8 mouse cellular contexts compared by ENCODE assay signal in the genomic region with DNA sequence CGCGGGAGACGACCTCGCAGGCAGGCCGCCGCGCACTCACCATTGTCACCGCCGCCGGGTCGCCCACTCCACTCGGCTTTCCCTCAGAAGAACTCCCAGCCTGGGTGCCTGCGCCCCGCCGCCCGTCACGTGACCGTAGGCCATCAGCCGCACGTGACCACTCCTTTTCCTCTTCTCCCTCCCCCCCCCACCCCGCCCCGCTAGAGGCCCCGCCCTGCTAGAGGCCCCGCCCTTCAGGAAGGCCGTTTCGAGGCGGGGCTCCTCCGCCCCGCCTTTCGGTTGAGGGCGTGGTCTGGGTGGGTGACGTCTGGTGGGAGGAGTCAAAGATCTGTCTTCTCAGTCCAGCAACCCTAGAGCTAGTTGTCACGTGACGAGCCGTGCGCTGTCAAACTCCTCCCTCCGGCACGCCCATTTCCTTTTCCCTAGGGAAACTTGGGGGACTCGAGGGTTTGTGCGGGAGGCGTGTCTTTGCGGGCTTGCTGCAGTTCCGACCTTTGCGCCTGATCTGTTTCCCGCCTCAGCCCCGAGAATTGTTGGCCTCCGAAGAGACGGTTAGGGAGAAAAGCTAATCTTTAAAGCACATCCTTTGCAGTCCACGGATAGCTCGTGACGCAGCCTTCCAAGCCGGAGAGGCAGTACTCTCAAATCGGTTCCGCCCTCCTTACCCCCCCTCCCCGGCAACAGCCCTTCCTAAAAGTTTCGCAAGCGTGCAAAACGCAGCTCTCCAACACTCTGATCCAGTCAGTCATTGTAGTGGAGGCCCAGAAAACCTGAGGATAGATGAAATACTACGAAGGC. TPM values are rescaled to one million over a fixed set of nuclear protein-coding genes. Genes with fewer than 3 reads are reported as not detected.
DNase-seq lines count a peak whose midpoint lies in the region; ATAC-seq lines count a peak whose summit lies in the region.

A gene (minus strand): TSS at position 188 of the 798 bp plus-strand sequence.

- intact Hi-C loops in gastrocnemius, postnatal 14 days (cut with DNase I; ENCODE audit: low total_unique reads), result loop anchor here (5.0 kb wide), 1 partner anchor 40 kb away; a partner anchor contains a TSS
- intact Hi-C loops in left cerebral cortex, postnatal 10 days (cut with DNase I), result no loop called here

- peak; percentile 82 for ATAC-seq in inflammation-experienced regulatory T-cells, adult 6 months
- peak; percentile 85 for ATAC-seq in megakaryocyte-erythroid progenitor cell, adult 5-6 weeks (replicated peaks; ENCODE audit: low FRiP score, low TSS enrichment, poor library complexity, severe bottlenecking)

- peak; percentile 100 for DNase-seq in adrenal gland, adult (ENCODE audit: inconsistent age in 2 of 2, low spot score in 1 of 2)
- DNase-seq in embryo, embryonic 10.5 days (ENCODE audit: low spot score), result peak; percentile 99
- DNase-seq in gastrocnemius, postnatal 14 days, result peak; percentile 97
- DNase-seq in left cerebral cortex, postnatal 10 days (ENCODE audit: extremely low spot score in 1 of 2, low spot score in 2 of 2), result peak; percentile 97 to 98
- peak; percentile 98 for DNase-seq in right cerebral cortex, postnatal 25 days
- peak; percentile 98 to 99 for DNase-seq in urinary bladder, postnatal 4 days (ENCODE audit: low spot score in 2 of 2)

RNA-seq across cellular contexts. Expression of the gene that starts here (rescaled TPM):
- 10 to 100 TPM; 26.3 to 26.6 TPM for total RNA-seq in gastrocnemius, postnatal 14 days (2021)
- polyA plus RNA-seq in inflammation-experienced regulatory T-cells, adult 6 months (2017; shearing (Covaris generic)), result 10 to 100 TPM; 62.7 to 69.9 (median 69.4) TPM
- total RNA-seq in left cerebral cortex, postnatal 10 days (2021), result 10 to 100 TPM; 46.3 to 47.9 TPM
- total RNA-seq in megakaryocyte-erythroid progenitor cell, adult 5-6 weeks (2014; fragmentation: Nextera tagmentation), result 44.1 and 55.2 TPM in 2 replicates
- 75.5 and 79.0 TPM in 2 replicates for total RNA-seq in megakaryocyte-erythroid progenitor cell, adult 5-6 weeks (2017)

Comparison
In these comparisons a context has a peak if more than half of its experiments do, and no peak if none do; other contexts are left out.
1. Peak in every context shown above with its lines: DNase-seq and ATAC-seq.